Mouse (Mus musculus) layer of hippocampus, adult 18-20 months (tissue): ENCODE data around the gene Pnkp. TPM values are rescaled to one million over a fixed set of nuclear protein-coding genes. Genes with fewer than 3 reads are reported as not detected.

ENCODE experiments used
- DNase-seq, 2 experiments: peaks; one replicate each; pipeline ENCODE4 v3.0.0; 2022; ENCODE audit warnings: low spot score in 2 of 2
- microRNA-seq, 2 experiments: library from miRNA; unstranded; fragments of <30 nt; microRNA quantifications; one replicate each; pipeline ENCODE4 v1.2.0; 2021
- total RNA-seq, 2 experiments: library from RNA; stranded (reverse); gene quantifications; 2 replicates each; pipeline ENCODE4 v1.2.3; 2021

Pnkp gene
- total RNA-seq, 2 experiments from 2014 or later = 25.3 to 27.8 TPM

DNA sequence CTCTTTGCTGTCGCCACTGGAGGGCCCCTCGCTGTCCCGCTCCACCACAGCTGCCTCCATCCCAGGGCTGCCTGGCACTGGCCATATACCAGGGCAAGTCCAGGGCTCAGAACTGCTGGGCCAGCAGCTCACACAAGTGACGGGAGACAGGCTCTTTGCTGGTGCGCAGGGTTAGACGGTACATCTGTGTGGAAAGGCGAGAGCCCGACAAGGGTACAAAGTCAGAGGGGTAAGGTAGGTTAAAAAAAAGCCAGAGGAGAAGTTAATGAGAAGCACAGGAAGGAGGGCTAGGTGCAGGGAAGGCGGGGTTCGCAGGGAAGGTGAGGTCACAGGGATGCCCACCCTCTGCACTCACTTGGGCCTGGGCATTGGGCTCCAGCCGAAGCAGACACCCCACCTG lies 43.7 kb downstream of the Pnkp start:
- no peak for DNase-seq

- no peak for DNase-seq
These were observed 44.3 kb downstream of the Pnkp start for GRCm38 (mm10) chr7:44901230-44901722.

- no peak for DNase-seq
These were observed 48.5 kb downstream of the Pnkp start for GRCm38 (mm10) chr7:44905430-44905829.

GRCm38 (mm10) chr7:44908706-44909476 lies 52.0 kb downstream of the Pnkp start:
- DNase-seq = no peak

Small RNA genes within 50 kb of the gene (microRNA-seq; reads per million reads assigned to microRNA genes)
- 0 reads per million in 2 experiments for gene Mir707

Other genes starting within 250 kb of the Pnkp start
- gene Myh14, start 186.3 kb upstream of the Pnkp start, total RNA-seq = 10 to 100 TPM; 31.4 to 33.4 TPM
- not detected for gene Izumo2, start 148.4 kb upstream of the Pnkp start, total RNA-seq
- gene Vrk3, start 108.7 kb upstream of the Pnkp start, total RNA-seq = 10 to 100 TPM; 35.1 to 39.9 TPM
- under 1 TPM; 0.41 to 0.79 TPM for gene Zfp473, start 106.1 kb upstream of the Pnkp start, total RNA-seq
- 10 to 100 TPM; 30.7 to 32.7 TPM for gene Nup62, start 41.1 kb upstream of the Pnkp start, total RNA-seq
- gene Il4i1, start 40.8 kb upstream of the Pnkp start, total RNA-seq = 1 to 10 TPM; 1.8 to 2.0 TPM
- gene Atf5, start 40.5 kb upstream of the Pnkp start, total RNA-seq = 10 to 100 TPM; 27.4 to 27.9 TPM
- gene Akt1s1, start 8.1 kb upstream of the Pnkp start, total RNA-seq = 10 to 100 TPM; 76.2 to 79.7 TPM
- 10 to 100 TPM; 67.9 to 70.6 TPM for gene Tbc1d17, start 8.1 kb upstream of the Pnkp start, total RNA-seq
- 100 to 1,000 TPM; 341 to 350 TPM for gene Ptov1, start 12.6 kb downstream of the Pnkp start, total RNA-seq
- 100 to 1,000 TPM in 1 of 2 experiments, 10 to 100 TPM in 1; 96.8 to 101 TPM for gene Med25, start 35.6 kb downstream of the Pnkp start, total RNA-seq
- gene Fuz, start 38.9 kb downstream of the Pnkp start, total RNA-seq = 10 to 100 TPM; 23.4 to 24.5 TPM
- 100 to 1,000 TPM; 288 to 294 TPM for gene Ap2a1, start 72.4 kb downstream of the Pnkp start, total RNA-seq
- gene Tsks, start 86.1 kb downstream of the Pnkp start, total RNA-seq = 1 to 10 TPM in 1 of 2 experiments, under 1 TPM in 1; 0.79 to 1.2 TPM
- 100 to 1,000 TPM; 129 to 136 TPM for gene Cpt1c, start 117.7 kb downstream of the Pnkp start, total RNA-seq
- gene Prmt1, start 129.4 kb downstream of the Pnkp start, total RNA-seq = 100 to 1,000 TPM; 172 to 183 TPM
- 10 to 100 TPM; 41.5 to 43.7 TPM for gene Irf3, start 140.5 kb downstream of the Pnkp start, total RNA-seq
- gene Bcl2l12, start 141.6 kb downstream of the Pnkp start, total RNA-seq = 1 to 10 TPM; 3.1 TPM
- gene Scaf1, start 159.2 kb downstream of the Pnkp start, total RNA-seq = 100 to 1,000 TPM; 159 to 168 TPM
- gene Rras, start 160.8 kb downstream of the Pnkp start, total RNA-seq = 10 to 100 TPM; 11.6 to 12.9 TPM
- gene Prr12, start 195.7 kb downstream of the Pnkp start, total RNA-seq = 10 to 100 TPM; 75.7 to 77.5 TPM
- gene Nosip, start 205.3 kb downstream of the Pnkp start, total RNA-seq = 10 to 100 TPM; 50.8 to 57.6 TPM
- gene Prrg2, start 205.5 kb downstream of the Pnkp start, total RNA-seq = 1 to 10 TPM; 5.9 TPM
- gene Rcn3, start 235.1 kb downstream of the Pnkp start, total RNA-seq = 1 to 10 TPM; 7.4 to 8.5 TPM
- gene Fcgrt, start 246.7 kb downstream of the Pnkp start, total RNA-seq = 10 to 100 TPM; 14.8 to 18.7 TPM